Mouse (Mus musculus) stomach, postnatal 0 days (tissue): ENCODE data around the gene Sesn1.

Source experiments
- CTCF ChIP-seq: IDR thresholded peaks from 2 replicates; pipeline ENCODE4 v1.5.1; 2016; ENCODE audit warnings: antibody characterized with exemption, low read depth, mild to moderate bottlenecking, moderate library complexity
- EP300 ChIP-seq: optimal IDR thresholded peaks from 2 replicates; pipeline ENCODE3; 2016; ENCODE audit warnings: antibody characterized with exemption

DNA sequence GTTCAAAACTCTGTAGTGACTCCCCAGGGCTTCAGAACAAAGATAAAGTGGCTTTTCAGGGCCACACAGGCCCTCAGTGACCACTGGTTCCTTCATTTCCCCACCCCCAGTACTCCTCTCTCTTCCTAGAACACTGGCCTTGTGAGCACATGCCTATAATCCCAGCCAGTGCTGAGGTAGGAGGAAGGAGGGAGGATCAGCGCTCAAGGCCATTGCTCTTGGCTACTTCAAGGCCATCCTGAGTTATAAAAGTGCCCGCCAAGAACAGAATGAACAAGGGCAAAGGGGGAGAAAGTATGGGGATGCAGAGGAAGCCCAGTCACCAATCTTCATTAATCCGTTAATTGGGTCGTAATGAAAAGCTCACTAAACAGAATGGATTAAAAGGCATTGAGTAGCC is 44.1 kb upstream of the Sesn1 start:
- no peak for TF ChIP-seq EP300
- no peak for TF ChIP-seq CTCF
